Mouse (Mus musculus) neural tube, postnatal 0 days (tissue): ENCODE measurements around the gene Ceacam3. TPM values are rescaled to one million over a fixed set of nuclear protein-coding genes. Genes with fewer than 3 reads are reported as not detected.

Experiments
- polyA plus RNA-seq: library from polyadenylated mRNA; unstranded; fragments of >200 nt; fragmentation: Nextera tagmentation; extraction: Ambion mirVana; gene quantifications from 2 replicates; pipeline ENCODE4 v1.2.1, GENCODE M21; 2015

Gene Ceacam3
- not detected in 2 replicates for polyA plus RNA-seq

GRCm38 (mm10) chr7:17149931-17150330, at the start of gene Ceacam3:
Ceacam3 (plus strand) TSS chr7:17150282.

GRCm38 (mm10) chr7:17203177-17203576, 53.1 kb downstream of the Ceacam3 start, which contains the start of gene Psg29:
Psg29 (plus strand) TSS chr7:17203477.

Other genes starting within 250 kb of the Ceacam3 start
- gene Ptgir, start 243.8 kb upstream of the Ceacam3 start, polyA plus RNA-seq: 0.37 TPM in 1 of 2 replicates, not detected in the other
- gene Calm3, start 226.2 kb upstream of the Ceacam3 start, polyA plus RNA-seq: 389 and 426 TPM in 2 replicates
- 148 and 154 TPM in 2 replicates for gene Pnmal2, start 205.6 kb upstream of the Ceacam3 start, polyA plus RNA-seq
- 40.6 and 46.3 TPM in 2 replicates for gene Pnmal1, start 190.6 kb upstream of the Ceacam3 start, polyA plus RNA-seq
- gene Gm42372, start 167.2 kb upstream of the Ceacam3 start, polyA plus RNA-seq: 10.7 and 12.8 TPM in 2 replicates
- gene Ccdc8, start 157.6 kb upstream of the Ceacam3 start, polyA plus RNA-seq: 2.6 and 3.3 TPM in 2 replicates
- gene Ppp5c, start 122.4 kb upstream of the Ceacam3 start, polyA plus RNA-seq: 126 and 135 TPM in 2 replicates
- 3.0 and 4.4 TPM in 2 replicates for gene Hif3a, start 87.9 kb upstream of the Ceacam3 start, polyA plus RNA-seq
- gene Psg16, start 76.2 kb upstream of the Ceacam3 start, polyA plus RNA-seq: 3.8 and 4.6 TPM in 2 replicates
- not detected in 2 replicates for gene Psg29, start 53.2 kb downstream of the Ceacam3 start, polyA plus RNA-seq